Comparison of ENCODE assay signal across 19 mouse cellular contexts in the genomic region with DNA sequence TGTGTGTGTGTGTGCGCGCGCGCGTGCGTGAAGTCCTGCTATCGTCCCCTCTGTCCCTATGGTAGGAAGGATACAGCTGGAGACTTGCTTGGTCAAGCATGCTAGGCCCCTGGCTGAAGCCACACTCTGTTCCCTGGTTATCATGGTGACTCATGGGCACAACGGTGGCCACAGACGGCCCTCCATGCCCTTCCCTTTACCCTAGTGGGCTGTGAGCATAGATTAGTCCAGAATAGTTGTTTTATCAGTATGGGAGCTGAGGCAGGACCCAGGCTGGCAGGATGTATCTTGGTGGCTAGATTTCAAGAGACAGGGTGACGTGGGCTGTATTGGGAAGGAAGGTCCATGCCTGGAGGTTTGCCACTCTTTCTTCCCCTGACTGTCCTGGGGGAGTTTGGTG. TPM values are rescaled to one million over a fixed set of nuclear protein-coding genes. Genes with fewer than 3 reads are reported as not detected.
DNase-seq lines count a peak whose midpoint lies in the region; ATAC-seq and TF ChIP-seq lines count a peak whose summit lies in the region.
"Had no signal": no experiment of that assay in that cellular context is flagged by ENCODE, and none has a peak within 500 bp of the region (broad histone marks: within the 10 kb centered on the region; RNA-seq: fewer than 3 reads in every experiment).

No protein-coding gene starts in this region.

- H3K9ac ChIP-seq in heart, postnatal 0 days (replicated peaks; ENCODE audit: low read depth, low read length) = no peak overlapping the region
- no peak overlapping the region for H3K9ac ChIP-seq in liver, postnatal 0 days (replicated peaks)
- H3K9ac ChIP-seq in forebrain, embryonic 12.5 days = no peak overlapping the region
- H3K9ac ChIP-seq: embryonic facial prominence, embryonic 15.5 days; midbrain, embryonic 15.5 days had no signal

- intact Hi-C loops in gastrocnemius, adult 2 months (cut with DNase I) = no loop called here

- TF ChIP-seq CTCF in gastrocnemius, adult 2 months (IDR thresholded peaks at IDR 0.05) = no peak
- TF ChIP-seq CTCF in heart, postnatal 0 days (IDR thresholded peaks at IDR 0.05; ENCODE audit: low read depth) = no peak
- no peak for TF ChIP-seq CTCF in liver, postnatal 0 days (IDR thresholded peaks at IDR 0.05; ENCODE audit: low read depth)

- DNase-seq in gastrocnemius, adult 2 months = peak; percentile 13
- DNase-seq in gastrocnemius, adult 8-10 months (ENCODE audit: low spot score in 2 of 2) = no peak
- peak; percentile 58 for DNase-seq in heart, adult 8-10 months (ENCODE audit: low spot score)
- peak; percentile 33 for DNase-seq in heart, postnatal 0 days (ENCODE audit: low spot score)
- DNase-seq in liver, postnatal 0 days = no peak
- no peak for DNase-seq in yolk sac, embryonic 10.5 days (ENCODE audit: low spot score)
- no peak for DNase-seq in MN1 (ENCODE audit: low spot score)
- DNase-seq: adrenal gland, postnatal 10 days; B cell, adult 2 months; embryo, embryonic 11 days; gastrocnemius, postnatal 25 days; layer of hippocampus, postnatal 36 days; lung, postnatal 14 days; right cerebral cortex, adult 18-20 months; thymus, adult 18-20 months had no signal

- H3K27ac ChIP-seq in gastrocnemius, adult 2 months = no peak overlapping the region
- peak overlapping the region; percentile 70 for H3K27ac ChIP-seq in heart, postnatal 0 days (ENCODE audit: low read depth)
- no peak overlapping the region for H3K27ac ChIP-seq in liver, postnatal 0 days (ENCODE audit: low read depth)
- no peak overlapping the region for H3K27ac ChIP-seq in forebrain, embryonic 12.5 days
- H3K27ac ChIP-seq: embryonic facial prominence, embryonic 15.5 days; forebrain, embryonic 10.5 days; midbrain, embryonic 15.5 days had no signal

- TF ChIP-seq EP300 in heart, postnatal 0 days (IDR thresholded peaks at IDR 0.05; ENCODE audit: low read depth) = no peak
- TF ChIP-seq EP300 in liver, postnatal 0 days (IDR thresholded peaks at IDR 0.05; ENCODE audit: low read depth) = no peak

- 57% methylated on average over 10 of the region's 10 CpGs for WGBS in heart, postnatal 0 days
- WGBS in liver, postnatal 0 days (ENCODE audit: insufficient replicate concordance) = 71% methylated on average over 10 of the region's 10 CpGs
- WGBS in forebrain, embryonic 12.5 days = 94% methylated on average over 10 of the region's 10 CpGs

- ATAC-seq in heart, postnatal 0 days (ENCODE audit: insufficient read depth, low read depth) = peak; percentile 45
- peak; percentile 58; the same call in 1 of the 2 replicates for ATAC-seq in liver, postnatal 0 days
- ATAC-seq in forebrain, embryonic 12.5 days (ENCODE audit: low FRiP score) = no peak
- ATAC-seq: midbrain, embryonic 15.5 days had no signal

- H3K27me3 ChIP-seq in heart, postnatal 0 days (ENCODE audit: control insufficient read depth, insufficient read depth, low read length) = no peaks in the 10 kb centered on the region
- H3K27me3 ChIP-seq in liver, postnatal 0 days (ENCODE audit: insufficient read depth, low read length) = no peaks in the 10 kb centered on the region
- no peaks in the 10 kb centered on the region for H3K27me3 ChIP-seq in forebrain, embryonic 12.5 days
- H3K27me3 ChIP-seq: embryonic facial prominence, embryonic 15.5 days; midbrain, embryonic 15.5 days had no signal

- no peak overlapping the region for H3K4me2 ChIP-seq in heart, postnatal 0 days (ENCODE audit: low read depth, low read length)
- H3K4me2 ChIP-seq in liver, postnatal 0 days (ENCODE audit: low read depth, low read length) = no peak overlapping the region
- H3K4me2 ChIP-seq in forebrain, embryonic 12.5 days = no peak overlapping the region
- H3K4me2 ChIP-seq: embryonic facial prominence, embryonic 15.5 days; midbrain, embryonic 15.5 days had no signal

- H3K9me3 ChIP-seq in heart, postnatal 0 days (replicated peaks; ENCODE audit: control insufficient read depth, low read length) = no peaks in the 10 kb centered on the region
- no peaks in the 10 kb centered on the region for H3K9me3 ChIP-seq in liver, postnatal 0 days (ENCODE audit: low read length)
- H3K9me3 ChIP-seq in forebrain, embryonic 12.5 days = no peaks in the 10 kb centered on the region
- H3K9me3 ChIP-seq: embryonic facial prominence, embryonic 15.5 days; forebrain, embryonic 10.5 days; midbrain, embryonic 15.5 days had no signal

- no peak overlapping the region for H3K4me3 ChIP-seq in gastrocnemius, adult 2 months
- no peak overlapping the region for H3K4me3 ChIP-seq in heart, postnatal 0 days (ENCODE audit: low read depth, low read length)
- H3K4me3 ChIP-seq in liver, postnatal 0 days (ENCODE audit: low read depth, low read length) = no peak overlapping the region
- H3K4me3 ChIP-seq in forebrain, embryonic 12.5 days (replicated peaks) = no peak overlapping the region
- H3K4me3 ChIP-seq: embryonic facial prominence, embryonic 15.5 days; forebrain, embryonic 10.5 days; midbrain, embryonic 15.5 days had no signal

- H3K4me1 ChIP-seq in heart, postnatal 0 days (ENCODE audit: control insufficient read depth, insufficient read depth) = peaks cover 15% of the 10 kb centered on the region
- no peaks in the 10 kb centered on the region for H3K4me1 ChIP-seq in liver, postnatal 0 days (ENCODE audit: insufficient read depth)
- peaks cover 30% of the 10 kb centered on the region for H3K4me1 ChIP-seq in forebrain, embryonic 12.5 days

- no peaks in the 10 kb centered on the region for H3K36me3 ChIP-seq in heart, postnatal 0 days (replicated peaks; ENCODE audit: control insufficient read depth, insufficient read depth, low read length)
- H3K36me3 ChIP-seq in liver, postnatal 0 days (replicated peaks; ENCODE audit: insufficient read depth, low read length) = no peaks in the 10 kb centered on the region
- H3K36me3 ChIP-seq in forebrain, embryonic 12.5 days (replicated peaks) = no peaks in the 10 kb centered on the region; the same call in 1 of the 2 replicates
- H3K36me3 ChIP-seq: midbrain, embryonic 15.5 days had no signal

RNA-seq across cellular contexts. Expression of a gene that starts 31.3 kb away (rescaled TPM):
- total RNA-seq in gastrocnemius, adult 2 months (2021) = under 1 TPM; 0.59 to 0.64 TPM
- 1 to 10 TPM in 1 of 4 experiments, under 1 TPM in 2, not detected in 1; 0.41 to 1.3 (median 0.75) TPM for total RNA-seq in gastrocnemius, adult 8-10 months (2022)
- total RNA-seq in heart, adult 8-10 months (2022) = 100 to 1,000 TPM; 204 to 264 (median 228) TPM
- total RNA-seq in heart, postnatal 0 days (2014; rRNA removed; ENCODE audit: low replicate concordance) = 17.6 and 19.6 TPM in 2 replicates
- 19.0 and 20.7 TPM in 2 replicates for polyA plus RNA-seq in heart, postnatal 0 days (2015; fragmentation: Nextera tagmentation; extraction: Ambion mirVana)
- 4.5 and 4.6 TPM in 2 replicates for polyA plus RNA-seq in liver, postnatal 0 days (2015; fragmentation: Nextera tagmentation; extraction: Ambion mirVana)
- polyA plus RNA-seq in forebrain, embryonic 12.5 days (2016; fragmentation: Nextera tagmentation; extraction: Ambion mirVana) = 4.7 and 6.3 TPM in 2 replicates

Comparison
In these comparisons a context has a peak if more than half of its experiments do, and no peak if none do; other contexts are left out.
1. DNase-seq: peak in gastrocnemius, adult 2 months (single experiment), heart, adult 8-10 months (single experiment) and heart, postnatal 0 days (single experiment); none in gastrocnemius, adult 8-10 months (0 of 2), liver, postnatal 0 days (single experiment), yolk sac, embryonic 10.5 days (single experiment) and MN1 (single experiment).